Mouse (Mus musculus): ENCODE data around the gene Rab11fip3.
"Not testable (repeated sequence)": the region's sequence is repeated elsewhere in the genome, so short reads cannot be mapped to it uniquely, and the experiment has no call there.

Rab11fip3 gene

DNA sequence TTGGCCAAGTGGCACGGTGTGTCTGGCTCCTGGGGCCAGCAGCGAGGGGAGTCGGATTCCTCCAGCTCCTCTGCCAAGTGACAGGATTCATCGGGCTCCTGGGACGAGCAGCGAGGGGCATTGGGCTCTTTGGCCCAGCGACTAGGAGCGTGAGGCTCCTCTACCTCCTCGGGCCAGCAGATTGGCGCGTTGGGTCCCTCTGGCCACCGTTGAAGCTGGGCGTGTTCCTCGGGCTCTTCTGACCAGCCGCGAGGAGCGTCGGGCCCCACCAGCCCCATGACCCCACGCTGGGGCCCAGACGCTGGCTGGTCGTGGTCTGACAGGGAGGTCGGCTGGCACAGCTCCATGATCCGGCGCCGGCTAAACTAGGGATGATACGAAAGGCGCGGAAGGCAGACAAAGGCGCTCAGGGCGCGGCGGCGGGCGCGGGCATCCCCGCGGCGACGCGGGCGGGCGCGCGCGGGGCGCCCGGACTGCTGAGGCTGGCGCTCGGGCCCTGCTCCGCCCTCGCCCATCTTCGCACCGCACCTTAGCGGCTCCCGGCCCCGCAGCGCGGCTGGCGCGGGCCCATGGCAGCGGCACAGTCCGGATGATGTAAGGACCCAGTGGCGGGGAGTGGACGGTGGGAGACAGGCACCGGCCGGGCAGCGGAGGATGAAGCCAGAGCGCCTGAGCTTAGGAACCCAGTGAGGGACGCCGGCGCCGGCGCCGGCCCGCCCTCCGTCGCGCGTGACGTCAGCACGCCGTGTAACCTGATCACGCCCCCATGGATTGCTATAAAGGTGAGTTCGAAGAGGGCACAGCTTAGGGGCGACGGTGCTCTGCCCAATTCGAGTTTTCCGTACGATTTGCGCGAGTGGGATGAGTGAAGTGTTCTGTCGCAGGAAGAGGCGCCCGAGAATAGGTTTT lies at the start of gene Rab11fip3:
Gene Rab11fip3, minus strand, starts transcription at position 725 of the 909 bp plus-strand sequence.
- DNase-seq (ENCODE audit: extremely low spot score, low spot score): peak; percentile 95

DNA sequence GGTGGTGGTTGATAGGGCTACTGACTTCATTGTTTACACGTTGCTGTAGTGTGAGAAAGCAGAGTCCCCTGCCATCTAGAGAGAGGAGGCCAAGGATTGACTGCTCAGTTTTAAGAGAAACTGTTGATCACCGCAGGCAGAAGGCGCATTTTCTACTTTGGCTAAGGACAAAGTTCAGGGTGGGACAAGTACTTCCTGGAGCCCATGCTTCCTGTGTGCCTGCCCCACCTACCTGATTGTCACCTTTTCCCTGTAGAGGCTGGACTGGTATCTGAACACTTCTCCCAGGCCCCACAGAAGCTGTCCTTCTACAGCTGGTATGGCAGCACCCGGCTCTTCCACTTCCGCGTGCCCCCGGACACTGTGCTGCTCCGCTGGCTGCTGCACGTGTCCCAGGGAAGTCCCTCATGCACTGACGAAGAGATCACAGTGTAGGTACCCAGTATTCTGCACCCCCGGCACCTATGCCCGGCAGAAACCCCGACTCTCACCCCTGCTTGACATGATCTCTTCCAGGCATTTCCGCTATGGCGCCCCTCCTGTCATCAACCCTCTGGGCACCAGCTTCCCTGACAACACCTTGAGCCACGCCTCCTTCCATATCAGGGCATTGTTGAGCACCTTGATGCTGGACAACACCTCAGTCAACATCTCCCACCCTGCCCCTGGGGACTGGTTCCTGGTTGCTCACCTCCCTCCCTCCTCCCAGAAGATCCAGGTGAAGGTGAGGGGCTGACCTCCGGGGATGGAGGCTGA lies 47.3 kb upstream of the Rab11fip3 start:
- no peak for DNase-seq (ENCODE audit: extremely low spot score, low spot score)

DNA sequence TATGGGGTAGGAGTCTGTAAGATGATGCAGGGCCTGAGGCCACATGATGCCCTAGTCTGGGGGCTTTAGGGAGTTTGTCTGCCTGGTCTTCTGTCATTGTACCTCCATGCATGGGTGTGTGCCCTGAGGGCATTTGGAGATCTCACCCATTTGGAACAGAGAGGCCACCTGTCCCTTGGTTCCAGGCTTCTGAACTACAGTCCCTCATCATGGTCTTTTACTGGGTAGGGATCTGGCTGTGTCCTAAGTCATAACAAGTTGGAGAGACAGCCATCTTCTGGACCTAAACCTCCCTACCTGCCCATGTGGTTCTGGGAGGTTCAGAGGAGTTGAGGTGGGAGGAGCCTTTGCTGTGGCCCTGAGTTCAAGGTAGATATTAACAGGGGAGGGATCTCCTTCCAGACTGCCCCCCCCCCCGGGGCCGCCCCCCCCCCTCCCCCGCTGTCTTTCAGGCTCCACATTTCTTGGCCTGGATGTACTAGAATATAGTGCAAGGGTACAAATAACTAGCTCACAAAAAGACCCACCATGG lies 46.7 kb upstream of the Rab11fip3 start:
- no peak for DNase-seq (ENCODE audit: extremely low spot score, low spot score)

DNA sequence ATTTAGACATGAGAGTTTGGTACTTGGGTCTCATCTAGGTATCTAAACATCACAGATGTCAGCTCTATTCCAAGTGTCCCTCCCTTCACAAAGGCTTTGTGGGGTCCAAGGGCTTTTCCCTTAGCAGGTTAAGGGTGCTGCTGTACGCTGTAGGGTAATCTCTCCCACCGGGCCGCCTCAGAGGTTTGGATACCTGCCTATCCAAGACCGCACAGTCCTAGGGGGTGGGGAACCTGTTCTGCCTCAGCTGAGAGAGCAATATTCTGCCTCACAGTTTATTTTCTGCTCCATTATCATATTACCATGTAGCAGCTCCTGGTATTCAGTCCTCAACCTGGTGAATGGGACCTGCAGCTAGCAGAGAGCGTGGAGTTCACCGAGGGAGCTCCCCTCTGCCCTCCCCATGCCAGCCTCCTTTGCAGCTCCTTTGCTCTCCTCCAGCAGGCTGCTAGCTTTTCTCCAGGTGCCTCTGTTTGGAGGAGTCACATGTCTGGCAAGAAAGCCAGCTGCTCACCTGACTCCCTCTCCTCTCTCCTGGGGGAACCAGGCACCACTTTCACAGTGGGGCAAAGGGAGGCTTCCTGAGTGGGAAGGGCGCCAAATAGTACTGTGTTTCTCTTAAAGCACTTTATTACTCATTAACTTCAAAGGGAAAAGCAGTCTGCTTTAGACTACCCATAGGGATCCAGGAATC lies 46.0 kb upstream of the Rab11fip3 start:
- DNase-seq (ENCODE audit: extremely low spot score, low spot score): no peak

DNA sequence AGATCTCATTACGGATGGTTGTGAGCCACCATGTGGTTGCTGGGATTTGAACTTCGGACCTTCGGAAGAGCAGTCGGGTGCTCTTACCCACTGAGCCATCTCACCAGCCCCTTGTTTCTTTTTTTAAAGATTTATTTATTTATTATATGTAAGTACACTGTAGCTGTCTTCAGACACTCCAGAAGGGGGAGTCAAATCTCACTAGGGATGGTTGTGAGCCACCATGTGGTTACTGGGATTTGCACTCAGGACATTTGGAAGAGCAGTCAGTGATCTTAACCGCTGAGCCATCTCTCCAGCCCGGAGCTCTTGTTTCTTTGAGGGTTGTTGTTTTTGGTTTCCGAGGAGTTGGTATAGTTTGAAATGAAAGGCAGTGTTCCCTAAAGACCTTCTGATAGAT lies 45.1 kb upstream of the Rab11fip3 start:
- DNase-seq (ENCODE audit: extremely low spot score, low spot score): not testable (repeated sequence)

DNA sequence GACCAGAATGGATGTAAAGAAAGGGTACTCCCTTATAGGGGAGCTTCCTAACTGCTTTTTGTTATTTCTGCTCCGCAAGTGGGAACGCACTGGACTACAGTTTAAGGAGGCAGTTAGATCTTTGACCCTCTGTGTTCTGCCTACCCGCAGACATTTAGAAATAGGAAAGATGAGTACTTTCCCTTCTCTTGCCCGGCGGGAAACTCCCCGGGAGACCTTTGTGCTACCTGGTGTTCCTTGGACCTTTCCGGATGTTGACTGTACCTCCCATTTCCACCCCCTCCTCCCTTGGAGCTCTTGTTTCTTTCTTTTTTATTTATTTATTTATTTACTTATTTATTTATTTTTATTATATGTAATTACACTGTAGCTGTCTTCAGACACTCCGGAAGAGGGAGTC lies 44.7 kb upstream of the Rab11fip3 start:
- DNase-seq (ENCODE audit: extremely low spot score, low spot score): no peak

DNA sequence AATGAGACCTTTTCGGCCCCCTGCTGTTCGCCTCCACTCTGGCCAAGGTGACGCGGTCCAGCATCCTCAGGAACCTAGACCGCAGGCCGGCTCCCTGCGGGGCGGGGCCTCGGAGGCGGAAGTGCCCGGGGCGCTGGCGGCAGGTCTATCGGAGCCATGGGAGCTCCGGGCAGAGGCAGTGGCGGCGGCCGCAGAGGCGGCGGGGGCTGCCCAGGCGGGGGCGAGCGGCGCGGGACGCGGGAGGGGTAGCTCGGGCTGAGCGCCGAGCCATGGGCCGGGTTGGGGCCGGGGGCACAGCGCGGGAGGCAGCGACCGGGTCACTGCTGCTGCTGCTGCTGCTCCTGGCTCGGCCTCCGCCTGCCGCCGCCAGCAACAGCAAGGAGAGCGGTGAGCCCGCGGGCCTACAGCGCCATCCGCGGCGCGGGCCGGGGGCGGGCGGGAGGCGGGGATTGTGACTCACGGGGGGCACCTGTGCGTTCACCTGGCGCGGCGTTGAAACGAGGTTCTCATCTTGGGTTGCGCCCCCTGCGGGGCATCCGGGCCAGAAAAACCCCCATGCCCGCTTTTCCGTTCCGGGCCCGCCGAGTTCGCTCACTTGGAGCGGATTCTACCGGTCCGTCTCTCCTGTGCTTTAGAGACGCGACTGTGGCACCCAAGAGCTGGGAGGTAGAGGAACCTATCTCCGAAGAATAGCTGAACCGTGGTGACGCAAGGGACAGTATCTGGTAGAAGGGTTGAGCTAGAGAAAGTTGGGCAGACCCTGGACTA lies 44.0 kb upstream of the Rab11fip3 start, which contains the start of gene Tmem8:
Gene Tmem8, plus strand, starts transcription at position 119 of the 768 bp plus-strand sequence.
- peak; percentile 79 for DNase-seq (ENCODE audit: extremely low spot score, low spot score)

DNA sequence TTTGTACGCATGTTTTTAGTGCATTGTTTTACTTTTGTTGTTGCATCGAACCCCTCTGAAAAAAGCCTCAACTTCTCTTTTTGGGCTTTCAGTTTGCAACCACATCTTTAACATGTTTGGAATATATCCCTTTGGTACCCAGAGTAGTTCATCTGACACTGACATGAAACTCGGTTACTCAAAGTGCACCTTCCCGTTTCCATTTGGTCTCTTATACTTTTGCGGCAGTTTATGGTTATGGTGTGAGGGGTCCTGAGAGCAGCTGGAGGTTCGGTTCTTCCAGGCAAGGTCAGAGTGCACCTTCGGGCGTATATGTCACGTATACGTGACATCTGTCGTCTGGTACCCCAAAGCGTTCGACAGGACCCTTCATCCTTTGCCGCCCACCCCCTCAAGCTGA lies 43.4 kb upstream of the Rab11fip3 start:
- no peak for DNase-seq (ENCODE audit: extremely low spot score, low spot score)

DNA sequence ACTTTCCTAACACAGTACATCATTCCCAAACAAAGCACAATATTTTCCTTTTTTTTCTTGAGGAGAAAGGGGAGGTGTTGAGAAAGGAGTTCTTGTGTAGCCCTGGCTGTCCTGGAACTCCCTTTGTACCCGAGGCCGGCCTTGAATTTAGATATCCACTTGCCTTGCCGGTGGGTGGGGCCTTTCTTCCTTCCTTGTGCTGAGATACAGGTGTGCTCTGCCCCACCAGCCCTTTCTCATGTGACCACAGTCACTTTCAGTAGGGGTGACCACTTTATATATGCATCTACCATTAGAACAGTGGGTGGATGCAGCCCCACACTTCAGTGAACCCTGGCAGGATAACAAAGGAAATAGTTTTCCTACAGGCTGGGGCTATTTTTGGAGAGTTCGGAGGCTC lies 42.4 kb upstream of the Rab11fip3 start:
- no peak for DNase-seq (ENCODE audit: extremely low spot score, low spot score)

DNA sequence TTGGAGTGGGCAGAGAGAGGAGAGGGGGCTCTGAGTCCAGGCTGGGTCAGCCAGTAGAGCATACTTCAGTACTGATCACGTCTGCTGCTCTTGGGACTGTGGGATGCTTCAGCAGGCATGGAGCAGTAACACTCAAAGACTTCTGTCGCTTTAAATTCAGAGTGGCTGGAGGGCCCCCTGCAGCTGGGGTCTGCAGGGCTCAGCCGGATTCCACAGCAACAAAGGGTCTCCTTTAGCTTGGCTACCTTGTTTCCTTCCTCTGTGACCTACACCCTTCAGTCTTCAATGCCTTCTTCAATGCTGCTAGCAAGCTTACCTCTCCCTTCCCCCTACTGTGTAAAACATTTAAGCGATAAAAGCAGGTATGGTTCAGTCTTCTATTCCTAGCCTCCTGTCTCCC lies 41.7 kb upstream of the Rab11fip3 start:
- no peak for DNase-seq (ENCODE audit: extremely low spot score, low spot score)

DNA sequence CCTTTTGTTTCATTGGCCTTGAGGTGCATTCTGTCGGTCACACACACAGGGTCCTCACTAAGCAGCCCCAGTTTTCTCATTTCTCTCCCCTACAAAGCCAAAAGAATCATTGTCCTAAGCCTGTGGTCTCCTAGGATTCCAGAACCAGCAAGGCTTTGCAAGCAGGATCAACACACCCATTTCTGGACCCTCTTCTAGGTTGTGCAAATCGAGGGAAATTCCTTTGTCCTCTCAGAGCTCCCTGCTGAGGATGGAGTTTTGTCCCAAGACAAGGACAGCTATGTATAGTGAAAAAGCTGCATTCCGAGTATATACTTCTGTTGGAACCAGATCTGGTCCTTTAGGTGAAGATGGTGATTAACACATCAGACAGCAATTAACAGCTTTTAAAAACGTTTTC lies 40.8 kb upstream of the Rab11fip3 start:
- DNase-seq (ENCODE audit: extremely low spot score, low spot score): no peak

DNA sequence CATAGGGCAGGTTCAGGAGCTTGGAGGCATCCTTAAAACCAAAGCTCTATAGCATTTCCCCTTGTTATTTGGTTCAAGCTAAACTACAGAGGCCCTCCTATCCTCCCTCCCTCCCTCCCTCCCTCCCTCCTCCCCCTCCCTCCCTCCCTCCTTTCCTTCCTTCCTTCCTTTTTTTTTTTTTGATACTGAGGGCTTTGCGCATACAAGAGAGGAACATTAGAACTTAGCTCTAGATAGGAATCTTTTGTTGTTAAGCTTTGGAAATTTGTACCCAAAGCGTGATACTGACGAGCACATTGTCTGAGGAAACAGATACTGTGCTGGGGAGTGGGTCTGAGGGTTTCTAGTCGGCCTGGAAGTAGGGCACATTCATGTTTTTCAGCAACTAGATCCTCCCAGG lies 36.3 kb upstream of the Rab11fip3 start:
- no peak for DNase-seq (ENCODE audit: extremely low spot score, low spot score)

DNA sequence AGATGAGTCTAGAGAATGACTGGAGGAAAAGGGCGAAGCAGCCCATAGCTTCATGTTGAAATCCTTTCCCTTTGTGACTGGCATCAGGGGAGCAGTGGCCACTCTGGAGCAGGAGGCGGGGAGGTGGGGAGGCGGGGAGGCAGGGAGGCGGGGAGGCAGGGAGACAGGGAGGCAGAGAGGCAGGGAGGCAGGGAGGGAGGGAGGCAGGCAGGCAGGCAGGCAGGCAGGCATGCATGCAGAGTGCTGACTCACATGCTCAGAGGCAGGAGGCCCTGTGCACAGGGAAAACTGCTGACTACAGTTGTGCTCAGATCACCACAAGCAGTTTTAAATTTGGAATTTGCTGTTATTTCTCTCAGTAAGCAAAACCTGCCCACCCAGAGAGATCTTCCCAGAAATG lies 32.1 kb upstream of the Rab11fip3 start:
- DNase-seq (ENCODE audit: extremely low spot score, low spot score): no peak

DNA sequence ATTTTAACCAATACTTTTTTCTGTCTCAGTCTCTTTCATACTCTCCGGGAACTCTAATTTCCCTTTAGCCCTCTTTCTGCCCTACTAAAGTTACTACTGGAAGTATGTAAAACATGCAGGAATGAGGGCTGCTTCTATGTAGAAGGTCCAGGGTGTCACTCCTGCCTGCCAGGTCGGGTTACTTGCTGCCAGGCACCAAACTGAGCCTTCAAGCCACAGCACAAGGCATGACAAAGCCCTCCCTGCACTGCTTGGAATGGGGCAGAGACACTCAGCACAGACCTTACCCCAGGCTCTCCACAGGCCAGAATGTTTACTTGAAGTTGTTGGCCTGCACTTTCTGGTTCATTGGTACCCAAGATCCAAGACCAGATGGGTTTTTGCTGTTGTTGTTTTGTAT lies 30.8 kb upstream of the Rab11fip3 start:
- no peak for DNase-seq (ENCODE audit: extremely low spot score, low spot score)

DNA sequence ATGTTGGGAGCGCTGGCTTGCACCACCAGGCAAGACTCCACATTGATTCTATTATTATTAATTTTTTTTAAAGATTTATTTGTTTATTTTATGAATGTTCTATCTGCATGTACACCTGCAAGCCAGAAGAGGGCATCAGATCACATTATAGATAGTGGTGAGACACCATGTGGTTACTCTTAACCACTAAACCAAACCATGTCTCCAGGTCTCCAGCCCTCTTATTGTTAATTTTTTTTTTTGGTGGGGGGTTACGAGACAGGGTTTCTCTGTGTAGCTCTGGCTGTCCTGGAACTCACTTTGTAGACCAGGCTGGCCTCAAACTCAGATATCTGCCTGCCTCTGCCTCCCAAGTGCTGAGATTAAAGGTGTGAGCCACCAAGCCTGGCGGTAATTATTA lies 30.0 kb upstream of the Rab11fip3 start:
- DNase-seq (ENCODE audit: extremely low spot score, low spot score): not testable (repeated sequence)

DNA sequence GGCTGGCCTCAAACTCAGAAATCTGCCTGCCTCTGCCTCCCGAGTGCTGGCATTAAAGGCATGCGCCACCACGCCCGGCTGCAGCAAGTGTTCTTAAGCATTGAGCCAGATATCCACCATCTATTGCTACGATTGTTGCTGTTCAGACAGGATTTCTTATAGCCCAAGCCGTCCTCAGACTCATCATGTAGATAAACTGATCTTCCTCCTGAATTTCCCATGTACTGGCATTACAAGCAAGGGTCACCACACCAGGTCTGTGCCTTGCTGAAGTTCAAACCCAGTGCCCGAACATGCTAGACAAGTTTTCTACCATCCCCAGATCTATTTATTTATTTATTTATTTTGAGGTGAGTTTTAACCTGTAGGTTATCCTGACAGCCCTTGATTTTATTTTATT lies 29.1 kb upstream of the Rab11fip3 start:
- no peak for DNase-seq (ENCODE audit: extremely low spot score, low spot score)

DNA sequence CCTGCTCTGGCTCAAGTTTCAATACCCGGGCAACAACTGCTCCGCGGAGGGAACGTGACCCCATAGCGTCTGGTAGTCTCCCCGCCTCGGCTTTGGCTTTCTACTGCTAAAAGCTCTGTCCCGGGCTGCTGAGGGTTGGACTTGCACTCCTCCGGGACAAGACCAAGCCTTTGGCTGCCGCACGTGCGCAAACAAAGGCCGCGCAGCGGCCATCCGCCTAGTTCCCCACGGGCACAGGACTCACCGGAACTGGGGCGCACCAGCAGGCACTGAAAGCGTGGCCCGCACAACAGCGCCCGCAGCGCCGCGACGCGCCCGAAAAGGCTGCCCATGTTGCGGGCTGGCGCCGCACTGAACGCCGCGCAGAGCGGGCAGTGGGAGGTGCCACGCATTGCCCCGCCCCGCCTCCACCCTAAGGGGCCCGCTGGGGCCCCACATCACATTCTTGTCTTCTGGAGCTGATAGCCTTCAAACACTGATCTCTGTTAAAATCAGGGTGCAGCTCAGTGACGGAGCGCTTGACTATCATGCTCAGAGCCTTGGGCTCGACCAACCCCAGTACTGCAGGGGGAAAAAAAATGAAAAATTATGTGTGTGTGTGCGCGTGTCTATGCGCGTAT lies 25.9 kb upstream of the Rab11fip3 start, which contains the start of gene Nme4:
Gene Nme4, minus strand, starts transcription at position 482 of the 620 bp plus-strand sequence.
- peak; percentile 84 for DNase-seq (ENCODE audit: extremely low spot score, low spot score)

DNA sequence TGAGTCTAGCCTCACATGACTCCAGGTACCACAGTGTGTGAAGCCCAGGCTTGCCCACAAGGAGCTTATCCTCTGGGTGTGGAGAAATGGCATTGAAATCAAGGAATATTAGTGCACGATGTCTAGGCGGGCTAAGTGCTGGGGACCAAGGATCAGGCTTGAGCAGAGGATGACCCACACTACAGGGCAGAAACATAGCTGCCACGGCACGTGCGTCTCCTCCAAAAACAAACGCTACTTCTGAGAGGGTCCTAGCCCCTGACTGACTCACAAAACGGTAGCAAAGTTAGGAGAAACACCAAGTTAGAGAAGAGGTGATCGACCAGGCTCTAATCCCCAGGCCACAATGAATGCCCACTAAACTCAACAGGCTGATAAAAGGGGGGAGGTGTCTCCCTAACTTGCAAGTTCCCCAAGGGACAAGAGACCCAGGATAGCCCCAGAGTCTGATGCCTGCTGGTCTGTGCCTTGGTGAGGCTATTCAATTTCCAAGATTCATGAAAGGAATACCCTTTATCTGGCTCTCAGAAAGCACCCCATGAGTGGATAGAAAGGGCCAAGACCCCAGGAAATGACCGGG lies 25.3 kb upstream of the Rab11fip3 start:
- DNase-seq (ENCODE audit: extremely low spot score, low spot score): no peak

DNA sequence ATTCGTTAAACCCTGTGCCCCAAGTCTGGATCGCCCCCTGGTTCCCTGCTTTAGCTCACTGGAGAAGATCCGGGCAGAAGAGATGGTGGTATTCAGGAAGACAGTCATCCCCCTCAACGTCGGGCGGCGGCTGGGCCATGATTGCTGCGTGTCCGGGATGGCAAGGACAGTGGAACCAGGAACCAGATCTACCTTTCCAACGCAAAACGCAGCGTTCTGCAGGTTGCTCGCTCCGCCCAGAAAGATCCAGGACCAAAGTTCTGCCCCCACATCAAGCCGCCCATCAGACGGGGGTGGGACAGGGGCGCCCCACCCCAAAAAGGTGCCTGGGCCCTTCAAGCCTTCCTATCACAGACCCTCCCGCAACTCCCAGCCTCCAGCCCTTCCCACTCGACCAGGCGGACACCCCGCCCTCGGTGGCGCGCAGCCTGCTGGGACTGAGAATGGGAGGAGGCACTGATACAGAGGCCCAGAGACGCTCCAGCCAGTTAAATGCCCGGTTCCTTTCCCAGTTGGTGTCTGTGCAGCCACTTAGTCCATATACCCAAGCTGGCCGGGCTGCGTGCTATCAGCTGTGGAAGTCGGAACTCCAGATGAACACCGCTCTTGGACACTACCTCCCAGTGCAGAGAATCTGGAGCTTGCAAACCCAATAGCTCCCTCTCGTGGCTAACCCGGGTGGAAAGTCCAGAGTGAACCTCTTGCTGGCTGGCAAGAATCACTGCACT lies 20.7 kb upstream of the Rab11fip3 start, which contains the start of gene Decr2:
Gene Decr2, minus strand, starts transcription at position 433 of the 728 bp plus-strand sequence.
- peak; percentile 88 for DNase-seq (ENCODE audit: extremely low spot score, low spot score)
